Mouse (Mus musculus): ENCODE data around the gene Gcdh.

- no peak for TF ChIP-seq EP300 (optimal IDR thresholded peaks at IDR 0.05)
- TF ChIP-seq CTCF (IDR thresholded peaks at IDR 0.05; ENCODE audit: low read depth): no peak
Observed at GRCm38 (mm10) chr8:84912391-84912790, 18.7 kb upstream of the Gcdh start.
